Mouse (Mus musculus) intestine, embryonic 16.5 days (tissue): Measurements from ENCODE around the gene Mthfd1l. TPM values are rescaled to one million over a fixed set of nuclear protein-coding genes. Genes with fewer than 3 reads are reported as not detected.

Experiments used
- ATAC-seq: fragments of 200-750 bp; cut with Nextera tagmentation; 2 replicates; pipeline ENCODE4 v1.8.0; 2017; ENCODE audit warnings: moderate TSS enrichment, moderate library complexity
- H3K27ac ChIP-seq: fragments of 300-500 bp; sonication (generic); 2 replicates; pipeline ENCODE4 v1.5.1; 2014; ENCODE audit warnings: mild to moderate bottlenecking, low read length
- H3K27me3 ChIP-seq: fragments of 300-500 bp; sonication (generic); replicated peaks from 2 replicates; pipeline ENCODE4 v1.6.1; 2014; ENCODE audit warnings: low read length, control low read depth, mixed read lengths; ENCODE audit not compliant: control insufficient read depth, insufficient read depth
- H3K36me3 ChIP-seq: fragments of 300-500 bp; sonication (generic); 2 replicates; pipeline ENCODE4 v1.6.1; 2014; ENCODE audit warnings: low read length, control low read depth; ENCODE audit not compliant: control insufficient read depth, insufficient read depth
- H3K4me1 ChIP-seq: fragments of 300-500 bp; sonication (generic); 2 replicates; pipeline ENCODE4 v1.6.1; 2014; ENCODE audit warnings: low read length, control low read depth, mixed read lengths; ENCODE audit not compliant: control insufficient read depth, insufficient read depth
- H3K4me2 ChIP-seq: fragments of 300-500 bp; sonication (generic); 2 replicates; pipeline ENCODE4 v1.6.1; 2014; ENCODE audit warnings: low read depth, low read length, control low read depth
- H3K4me3 ChIP-seq: fragments of 300-500 bp; sonication (generic); 2 replicates; pipeline ENCODE4 v1.5.1; 2014; ENCODE audit warnings: mild to moderate bottlenecking, low read length
- H3K9ac ChIP-seq: fragments of 300-500 bp; sonication (generic); 2 replicates; pipeline ENCODE4 v1.6.1; 2014; ENCODE audit warnings: low read depth, low read length
- H3K9me3 ChIP-seq: fragments of 300-500 bp; sonication (generic); 2 replicates; pipeline ENCODE4 v1.6.1; 2016; ENCODE audit warnings: low read length, control low read depth; ENCODE audit not compliant: control insufficient read depth
- WGBS: fragments of 180-500 bp; shearing (Covaris S2); extraction: QIAGEN DNeasy Blood & Tissue Kit; methylation state at CpG from one replicate; pipeline ENCODE4 v1.1.7; 2014; 5-methylcytosine and 5-hydroxymethylcytosine counted together
- polyA plus RNA-seq: library from polyadenylated mRNA; unstranded; fragments of >200 nt; fragmentation: Nextera tagmentation; extraction: Ambion mirVana; gene quantifications from 2 replicates; pipeline ENCODE4 v1.2.1, GENCODE M21; 2015

Mthfd1l gene
- polyA plus RNA-seq, 1 experiment from 2014 or later, result 18.4 TPM

DNA sequence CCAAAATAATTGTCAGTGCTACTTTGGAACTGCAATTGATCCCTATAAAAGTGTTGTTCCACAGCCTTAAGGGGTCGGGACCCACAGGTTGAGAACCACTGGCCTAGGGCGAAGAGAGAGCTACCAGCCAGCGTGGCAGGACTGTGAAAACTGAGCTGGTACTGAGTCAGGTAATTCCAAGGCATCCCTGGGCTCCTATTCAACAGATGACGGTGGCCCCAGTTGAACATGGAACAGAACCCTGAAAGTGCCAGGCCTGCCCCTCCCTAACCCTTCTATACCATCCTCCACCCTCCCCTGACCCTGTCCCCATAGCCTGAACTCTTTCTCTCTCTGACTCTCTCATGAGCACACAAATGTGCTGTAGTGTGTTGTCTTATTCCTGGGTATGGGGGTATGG, 77.3 kb downstream of the Mthfd1l start:
- H3K27me3 ChIP-seq, result no peaks in the 10 kb centered on the region
- no peak overlapping the region for H3K27ac ChIP-seq
- H3K9me3 ChIP-seq, result no peaks in the 10 kb centered on the region
- no peak overlapping the region for H3K4me2 ChIP-seq
- 0 out of 2 replicates have a peak, but pooled peaks cover 4% of the 10 kb centered on the region for H3K36me3 ChIP-seq
- no peak overlapping the region for H3K9ac ChIP-seq
- ATAC-seq, result no peak
- H3K4me1 ChIP-seq, result 0 out of 2 replicates have a peak, but pooled peaks cover 2% of the 10 kb centered on the region
- no peak overlapping the region for H3K4me3 ChIP-seq
- 94% methylated on average over 4 of the region's 4 CpGs for WGBS

DNA sequence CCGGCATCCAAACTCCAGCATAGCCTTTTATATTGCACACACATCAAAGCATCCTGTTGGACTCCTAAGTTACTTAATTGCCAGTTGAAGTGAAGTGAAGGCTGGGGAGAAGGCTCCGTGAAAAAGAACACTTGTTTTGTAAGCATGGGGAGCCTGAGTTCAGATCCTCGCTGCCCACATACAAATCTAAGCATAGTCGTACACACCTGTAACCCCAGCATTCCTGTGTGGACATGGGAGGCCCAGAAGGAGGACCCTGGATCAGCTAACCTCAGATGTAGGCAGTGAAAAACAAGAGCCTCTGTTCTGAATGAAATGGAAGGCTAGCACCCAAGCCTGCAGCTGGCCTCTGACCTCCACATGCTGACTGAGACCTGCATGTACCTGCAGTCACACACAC, 79.8 kb downstream of the Mthfd1l start:
- Histone ChIP-seq H3K4me2 (no peak overlapping the region), H3K36me3 (0 out of 2 replicates have a peak, but pooled peaks cover 4% of the 10 kb centered on the region), H3K9me3 (no peaks in the 10 kb centered on the region), H3K9ac (no peak overlapping the region), H3K4me1 (no peaks in the 10 kb centered on the region), H3K4me3 (no peak overlapping the region), H3K27ac (no peak overlapping the region), H3K27me3 (no peaks in the 10 kb centered on the region)
- ATAC-seq, result no peak
- WGBS, result 82% methylated on average over 4 of the region's 4 CpGs

DNA sequence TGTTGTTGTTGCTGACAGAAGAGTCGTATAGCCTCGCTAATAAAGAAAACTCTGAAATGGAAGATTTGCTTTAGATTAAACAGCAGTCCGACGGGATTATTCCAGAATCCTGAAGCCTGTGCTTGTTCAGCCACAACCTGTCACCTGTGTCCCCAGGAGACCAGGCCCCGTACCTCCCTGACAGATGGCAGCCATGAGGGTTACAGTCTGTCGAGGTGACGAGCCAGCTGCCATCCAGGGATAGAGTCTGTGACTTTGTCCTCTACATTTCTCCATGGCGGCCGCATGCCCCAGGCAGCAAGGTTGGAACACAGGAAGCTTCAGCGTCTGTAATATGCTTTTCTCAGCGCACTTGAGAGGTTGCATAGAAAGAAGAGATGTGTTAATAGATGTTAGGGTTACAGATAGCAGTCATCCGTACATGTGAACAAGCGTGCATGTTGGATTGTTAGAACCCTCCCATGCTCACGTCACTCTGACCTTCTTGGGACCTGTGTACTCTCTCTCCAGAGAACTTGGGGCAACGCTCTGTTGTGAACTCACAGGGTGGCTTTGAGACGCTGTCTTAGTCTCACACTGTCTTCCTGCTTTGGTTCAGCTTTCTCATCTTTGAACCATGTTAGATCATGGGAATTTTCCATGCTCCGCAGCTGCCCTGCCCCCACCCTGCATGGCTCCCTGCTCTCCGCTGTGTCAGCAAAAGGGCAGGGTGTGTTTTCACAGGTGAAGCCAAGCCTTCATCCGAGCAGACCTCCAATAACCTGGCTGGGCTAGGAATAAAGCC, 80.6 kb downstream of the Mthfd1l start:
- H3K9me3 ChIP-seq, result no peaks in the 10 kb centered on the region
- peak; percentile 65 for ATAC-seq
- no peak overlapping the region for H3K9ac ChIP-seq
- H3K4me1 ChIP-seq, result no peaks in the 10 kb centered on the region
- no peak overlapping the region for H3K27ac ChIP-seq
- H3K36me3 ChIP-seq, result 0 out of 2 replicates have a peak, but pooled peaks cover 4% of the 10 kb centered on the region
- no peak overlapping the region for H3K4me2 ChIP-seq
- H3K4me3 ChIP-seq, result no peak overlapping the region
- H3K27me3 ChIP-seq, result no peaks in the 10 kb centered on the region
- 82% methylated on average over 19 of the region's 19 CpGs for WGBS

DNA sequence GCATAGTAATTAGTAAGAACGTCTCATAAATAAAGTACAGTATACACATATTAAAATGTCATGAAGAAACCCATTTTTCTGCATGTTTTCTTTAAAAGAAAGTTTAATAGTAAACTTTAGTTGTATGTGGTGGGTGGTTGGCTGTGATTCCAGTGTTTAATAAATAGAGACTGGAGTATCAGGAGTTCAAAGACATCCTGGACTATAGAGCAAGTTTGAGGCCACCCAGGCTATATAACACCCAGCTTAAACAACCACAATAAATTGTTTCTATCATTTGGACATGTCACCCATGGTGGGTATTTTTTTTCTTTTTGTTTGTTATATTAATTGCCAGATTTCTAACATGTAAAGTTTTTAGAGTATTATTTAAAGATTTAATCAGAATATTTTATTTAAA, 81.7 kb downstream of the Mthfd1l start:
- WGBS, result 68% methylated on average over 1 of the region's 1 CpGs
- Histone ChIP-seq H3K4me3 (no peak overlapping the region), H3K36me3 (0 out of 2 replicates have a peak, but pooled peaks cover 4% of the 10 kb centered on the region), H3K4me1 (no peaks in the 10 kb centered on the region), H3K9ac (no peak overlapping the region), H3K4me2 (no peak overlapping the region), H3K27me3 (no peaks in the 10 kb centered on the region), H3K27ac (no peak overlapping the region), H3K9me3 (no peaks in the 10 kb centered on the region)
- no peak for ATAC-seq

DNA sequence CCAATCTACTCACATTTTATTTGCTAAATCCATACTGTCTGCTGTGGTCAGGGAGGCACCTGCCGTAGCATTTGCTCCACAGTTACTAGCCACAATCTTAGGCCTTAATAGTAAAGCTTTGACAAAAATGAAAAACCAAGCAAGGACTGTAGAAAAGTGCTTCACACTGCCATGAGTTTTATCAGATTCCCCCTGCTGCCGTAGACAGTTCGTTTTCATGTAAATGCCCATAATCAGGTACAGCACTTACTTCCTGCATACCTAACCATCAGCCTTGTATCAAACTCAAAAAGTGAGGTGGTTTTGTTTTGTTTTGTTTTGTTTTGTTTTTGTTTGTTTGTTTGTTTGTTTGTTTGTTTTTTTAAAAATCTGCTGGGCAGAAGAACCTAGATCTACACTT, 84.5 kb downstream of the Mthfd1l start:
- ATAC-seq, result no peak
- Histone ChIP-seq H3K27me3 (no peaks in the 10 kb centered on the region), H3K4me1 (peaks cover 2% of the 10 kb centered on the region; the same call in 1 of the 2 replicates), H3K4me3 (no peak overlapping the region), H3K4me2 (no peak overlapping the region), H3K9ac (no peak overlapping the region), H3K36me3 (no peaks in the 10 kb centered on the region), H3K27ac (no peak overlapping the region), H3K9me3 (no peaks in the 10 kb centered on the region)
- 90% methylated on average over 3 of the region's 3 CpGs for WGBS

DNA sequence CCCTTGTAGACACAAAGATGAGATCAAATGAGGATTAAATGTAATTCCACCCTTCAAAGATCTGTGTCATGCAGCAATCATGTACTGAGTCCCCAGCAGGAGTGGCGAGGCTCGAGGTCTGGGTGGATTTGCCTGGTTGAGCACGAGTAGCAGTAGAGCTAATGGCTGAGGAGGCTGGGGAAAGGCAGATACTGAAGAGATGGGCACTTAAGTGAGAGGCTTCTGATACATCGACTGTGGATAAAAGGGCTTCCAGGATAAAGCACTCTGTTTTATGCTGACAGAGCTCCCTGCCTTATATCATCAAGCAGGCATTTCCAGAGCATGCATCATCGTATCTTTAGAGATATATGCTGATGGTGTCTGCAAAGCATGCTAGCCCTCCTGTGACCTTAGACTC, 84.9 kb downstream of the Mthfd1l start:
- Histone ChIP-seq H3K36me3 (no peaks in the 10 kb centered on the region), H3K27ac (no peak overlapping the region), H3K4me3 (no peak overlapping the region), H3K27me3 (no peaks in the 10 kb centered on the region), H3K9me3 (no peaks in the 10 kb centered on the region), H3K4me2 (no peak overlapping the region), H3K9ac (no peak overlapping the region), H3K4me1 (peaks cover 2% of the 10 kb centered on the region; the same call in 1 of the 2 replicates)
- WGBS, result 77% methylated on average over 5 of the region's 5 CpGs
- ATAC-seq, result no peak

DNA sequence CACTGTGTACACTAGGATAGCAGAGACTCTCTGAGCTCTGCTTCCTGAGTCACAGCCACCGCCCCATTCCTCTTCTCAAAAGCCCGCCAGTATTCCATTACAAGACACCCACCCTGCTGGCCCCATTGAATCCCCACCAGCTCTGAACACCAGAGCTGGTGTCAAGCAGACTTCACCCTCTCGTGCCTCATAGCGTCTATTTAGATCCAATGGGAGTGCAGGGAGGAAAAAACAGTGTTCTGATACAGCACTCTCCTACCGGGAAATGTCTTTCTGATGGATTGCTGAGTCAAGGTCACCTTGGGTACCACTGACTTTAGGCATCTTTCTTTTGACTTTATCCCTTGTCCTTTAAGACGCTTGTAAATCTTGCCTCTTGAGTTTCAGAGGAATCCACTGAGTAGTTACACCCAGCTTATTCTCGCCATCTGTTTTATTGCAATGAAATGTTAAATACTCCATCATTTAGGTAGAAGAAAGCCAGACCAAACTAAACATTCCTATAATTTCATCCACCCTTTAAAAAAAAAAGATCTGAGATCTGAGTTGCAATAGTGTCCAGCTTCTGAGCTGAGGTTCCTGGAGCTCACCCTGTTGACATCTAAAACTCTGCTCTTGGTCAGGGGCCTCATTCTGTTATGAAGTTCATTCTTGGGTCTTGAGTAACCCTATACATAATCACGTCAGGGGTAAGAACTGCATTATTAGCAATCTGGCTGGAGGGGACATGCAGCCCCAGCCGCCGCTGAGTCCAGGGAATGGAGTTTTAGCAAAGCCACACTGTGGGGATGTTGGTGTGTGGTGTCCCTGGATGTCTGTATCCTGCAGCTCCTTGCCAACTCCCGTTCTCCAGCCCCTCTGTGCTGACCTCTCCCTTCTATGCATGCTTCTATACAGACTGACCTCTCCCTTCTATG, 88.4 kb downstream of the Mthfd1l start:
- ATAC-seq, result peak; percentile 39; the same call in 1 of the 2 replicates

DNA sequence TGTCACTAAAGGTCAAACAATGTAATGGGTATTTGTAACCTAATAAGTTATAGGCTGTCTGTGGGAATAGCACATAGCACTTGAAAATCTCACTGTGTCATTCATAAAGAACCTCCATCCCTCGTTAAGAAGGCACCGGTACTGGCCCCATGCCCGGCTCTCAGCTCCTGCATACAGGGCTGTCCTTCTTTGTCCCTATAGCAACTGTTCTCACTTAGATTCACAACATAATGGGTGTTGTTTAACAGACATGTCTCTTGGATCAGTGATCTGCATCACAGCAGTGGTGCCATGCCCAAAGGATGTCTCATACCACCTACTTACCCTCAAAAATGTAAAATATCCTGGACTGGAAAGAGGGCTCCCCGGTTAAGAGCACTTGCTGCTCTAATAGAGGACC, 90.6 kb downstream of the Mthfd1l start:
- H3K9ac ChIP-seq, result no peak overlapping the region
- H3K36me3 ChIP-seq, result no peaks in the 10 kb centered on the region
- peaks cover 2% of the 10 kb centered on the region; the same call in 1 of the 2 replicates for H3K4me1 ChIP-seq
- no peaks in the 10 kb centered on the region for H3K9me3 ChIP-seq
- no peak overlapping the region for H3K4me3 ChIP-seq
- H3K27ac ChIP-seq, result no peak overlapping the region
- no peak for ATAC-seq
- no peaks in the 10 kb centered on the region for H3K27me3 ChIP-seq
- H3K4me2 ChIP-seq, result no peak overlapping the region
- WGBS, result 79% methylated on average over 4 of the region's 4 CpGs

More for the DNA sequence above, 88.4 kb downstream of the Mthfd1l start:
- Histone ChIP-seq H3K27me3 (no peaks in the 10 kb centered on the region), H3K9ac (no peak overlapping the region), H3K9me3 (no peaks in the 10 kb centered on the region), H3K4me1 (peaks cover 2% of the 10 kb centered on the region; the same call in 1 of the 2 replicates), H3K27ac (peak overlapping the region; percentile 64; the same call in 1 of the 2 replicates), H3K4me3 (no peak overlapping the region), H3K36me3 (no peaks in the 10 kb centered on the region), H3K4me2 (no peak overlapping the region)
- WGBS, result 62% methylated on average over 11 of the region's 11 CpGs
